Comparison of ENCODE assay signal across 13 mouse cellular contexts in the genomic region with DNA sequence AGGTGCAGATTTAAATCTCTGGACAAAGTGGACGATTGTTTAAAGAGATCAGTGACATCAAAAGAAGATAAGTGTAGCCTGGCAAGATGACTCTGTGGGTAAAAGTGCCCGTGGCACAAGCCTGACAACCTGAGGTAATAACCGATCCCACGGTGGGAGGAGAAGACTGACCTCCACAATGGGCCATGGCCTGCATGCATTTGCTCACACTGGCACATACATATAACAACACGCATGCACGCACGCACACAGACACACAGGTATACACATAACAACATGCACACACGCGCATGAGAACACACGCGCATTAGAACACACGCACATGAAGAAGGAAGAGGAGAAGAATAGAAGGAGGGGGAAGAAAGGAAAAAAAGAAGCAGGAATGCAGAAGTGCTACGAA.
"Had no signal": no experiment of that assay in that cellular context is flagged by ENCODE, and none has a peak within 500 bp of the region (broad histone marks: within the 10 kb centered on the region; RNA-seq: fewer than 3 reads in every experiment).

No protein-coding gene starts in this region.

- DNase-seq: gastrocnemius, postnatal 14 days; gastrocnemius, postnatal 36 days; heart, adult 18-20 months; heart, postnatal 10 days; kidney, adult 11 months; kidney, adult 9 months; kidney, postnatal 14 days; kidney, postnatal 36 days; layer of hippocampus, adult 9-11 months; layer of hippocampus, postnatal 36 days; liver; liver, embryonic 13.5 days; liver, postnatal 0 days had no signal
